Mouse (Mus musculus): ENCODE measurements at regions not wholly inside any gene's neighbourhood (a gene's known extent, or its start where the extent isn't known, plus 50 kb on each side); places are given as distances from the start of the nearest gene placed in this dataset.

DNA sequence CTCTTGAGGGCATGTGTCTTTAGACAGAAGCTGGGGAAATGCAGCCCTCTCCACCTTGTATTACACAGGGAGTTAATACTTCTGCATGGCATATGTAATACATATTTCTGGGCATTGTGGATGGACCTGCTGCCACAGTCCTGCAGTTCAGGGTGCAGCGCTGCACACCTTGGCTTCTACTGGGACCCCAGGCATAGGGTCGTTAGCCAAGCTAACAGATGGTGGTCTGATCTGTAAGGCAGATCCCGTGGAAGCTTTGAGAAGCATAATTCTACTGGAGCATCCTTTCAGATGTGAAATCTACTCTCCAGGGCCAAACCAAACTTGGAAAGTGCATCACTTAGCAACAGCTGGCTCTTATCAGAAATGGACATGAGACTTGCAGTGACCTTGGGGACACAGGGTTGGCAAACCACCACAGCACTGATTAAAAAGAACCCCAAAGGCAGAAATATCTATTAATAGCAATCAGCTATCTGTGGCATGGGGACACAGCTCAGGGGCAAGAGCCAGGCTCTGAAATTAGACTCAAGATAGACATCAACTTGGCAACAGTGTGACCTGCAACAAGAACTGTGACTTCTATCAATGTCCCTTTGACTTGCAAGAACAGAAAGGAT is 155.0 kb downstream of the Drd1 start:
- H3K27me3 ChIP-seq (ENCODE audit: control insufficient read depth, insufficient read depth, low read length): no peaks in the 10 kb centered on the region
- peak; percentile 34 to 71 for DNase-seq
- peak overlapping the region; percentile 40 for H3K27ac ChIP-seq
- no peaks in the 10 kb centered on the region; the same call in 1 of the 2 replicates for H3K36me3 ChIP-seq (ENCODE audit: control insufficient read depth, insufficient read depth, low read length)
- TF ChIP-seq EP300 (IDR thresholded peaks at IDR 0.05; ENCODE audit: insufficient read depth, low read depth, low read length): peak; percentile 61; the same call in 1 of the 2 replicates
- no peak for TF ChIP-seq CTCF (IDR thresholded peaks at IDR 0.05)
- intact Hi-C loops (cut with DNase I): no loop called here
- peaks cover 2% of the 10 kb centered on the region for H3K4me1 ChIP-seq (ENCODE audit: control insufficient read depth, insufficient read depth, low read length)
- no peaks in the 10 kb centered on the region for H3K79me2 ChIP-seq (replicated peaks; ENCODE audit: control insufficient read depth, insufficient read depth, low read length)
- no peak overlapping the region for H3K4me3 ChIP-seq
- WGBS: 47% methylated on average over 3 of the region's 3 CpGs
- no peak overlapping the region for H3K9ac ChIP-seq (ENCODE audit: low read depth, low read length)

DNA sequence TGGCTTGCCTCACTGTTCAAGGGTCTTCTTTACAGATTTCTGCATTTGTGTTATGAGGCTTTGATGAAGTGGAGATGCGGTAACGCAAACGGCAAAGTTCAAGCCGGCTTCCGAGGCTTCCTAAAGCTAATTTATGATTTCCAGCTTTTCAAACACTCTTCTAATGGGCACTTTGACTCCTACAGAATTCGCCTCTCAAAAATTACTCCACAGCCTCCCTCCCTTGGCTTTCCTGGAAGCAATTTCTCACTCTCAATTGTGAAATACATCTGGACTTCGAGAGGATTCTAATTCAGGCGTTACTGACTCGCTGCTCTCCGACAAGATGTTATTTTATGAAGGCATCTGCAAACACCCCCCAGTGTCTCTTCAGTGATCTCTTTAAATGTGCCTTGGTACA is 157.2 kb downstream of the Drd1 start:
- Histone ChIP-seq H3K36me3 (ENCODE audit: control insufficient read depth, insufficient read depth, low read length) (no peaks in the 10 kb centered on the region; the same call in 1 of the 2 replicates), H3K27me3 (ENCODE audit: control insufficient read depth, insufficient read depth, low read length) (no peaks in the 10 kb centered on the region), H3K9ac (ENCODE audit: low read depth, low read length) (no peak overlapping the region), H3K4me3 (no peak overlapping the region), H3K4me1 (ENCODE audit: control insufficient read depth, insufficient read depth, low read length) (peaks cover 2% of the 10 kb centered on the region), H3K79me2 (replicated peaks; ENCODE audit: control insufficient read depth, insufficient read depth, low read length) (no peaks in the 10 kb centered on the region), H3K27ac (peak overlapping the region; percentile 51; the same call in 1 of the 2 replicates)
- WGBS: 83% methylated on average over 10 of the region's 10 CpGs
- DNase-seq: no peak
- TF ChIP-seq CTCF (IDR thresholded peaks at IDR 0.05): no peak
- TF ChIP-seq POLR2A (IDR thresholded peaks at IDR 0.05; ENCODE audit: insufficient read depth, low read depth, low read length): no peak
- no peak for TF ChIP-seq EP300 (IDR thresholded peaks at IDR 0.05; ENCODE audit: insufficient read depth, low read depth, low read length)
- intact Hi-C loops (cut with DNase I): no loop called here

DNA sequence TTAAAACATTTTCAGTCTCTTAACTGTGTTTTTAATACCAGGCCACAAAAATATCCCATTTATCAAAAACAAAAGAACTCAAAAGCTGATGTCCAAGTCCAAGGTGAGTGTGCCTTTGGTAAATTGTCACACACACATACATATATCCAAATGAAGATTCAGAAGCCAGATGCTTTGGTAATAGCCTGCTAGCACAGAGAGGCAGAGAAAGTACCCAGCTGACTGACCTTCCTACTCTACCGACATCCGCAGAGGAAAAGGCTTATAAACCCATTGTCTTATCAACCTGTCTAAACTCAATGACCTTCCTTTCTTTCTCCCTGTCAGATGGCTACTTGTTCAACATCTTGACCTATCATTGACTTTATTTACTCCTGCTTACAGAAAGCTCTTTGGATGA is 158.3 kb downstream of the Drd1 start:
- Histone ChIP-seq H3K9ac (ENCODE audit: low read depth, low read length) (no peak overlapping the region), H3K79me2 (replicated peaks; ENCODE audit: control insufficient read depth, insufficient read depth, low read length) (no peaks in the 10 kb centered on the region), H3K4me3 (no peak overlapping the region), H3K36me3 (ENCODE audit: control insufficient read depth, insufficient read depth, low read length) (no peaks in the 10 kb centered on the region; the same call in 1 of the 2 replicates), H3K27me3 (ENCODE audit: control insufficient read depth, insufficient read depth, low read length) (no peaks in the 10 kb centered on the region), H3K27ac (no peak overlapping the region), H3K4me1 (ENCODE audit: control insufficient read depth, insufficient read depth, low read length) (peaks cover 2% of the 10 kb centered on the region)
- no peak for DNase-seq
- 87% methylated on average over 2 of the region's 2 CpGs for WGBS
- intact Hi-C loops (cut with DNase I): no loop called here
- TF ChIP-seq EP300 (IDR thresholded peaks at IDR 0.05; ENCODE audit: insufficient read depth, low read depth, low read length): no peak
- no peak for TF ChIP-seq CTCF (IDR thresholded peaks at IDR 0.05)
- TF ChIP-seq POLR2A (IDR thresholded peaks at IDR 0.05; ENCODE audit: insufficient read depth, low read depth, low read length): no peak

DNA sequence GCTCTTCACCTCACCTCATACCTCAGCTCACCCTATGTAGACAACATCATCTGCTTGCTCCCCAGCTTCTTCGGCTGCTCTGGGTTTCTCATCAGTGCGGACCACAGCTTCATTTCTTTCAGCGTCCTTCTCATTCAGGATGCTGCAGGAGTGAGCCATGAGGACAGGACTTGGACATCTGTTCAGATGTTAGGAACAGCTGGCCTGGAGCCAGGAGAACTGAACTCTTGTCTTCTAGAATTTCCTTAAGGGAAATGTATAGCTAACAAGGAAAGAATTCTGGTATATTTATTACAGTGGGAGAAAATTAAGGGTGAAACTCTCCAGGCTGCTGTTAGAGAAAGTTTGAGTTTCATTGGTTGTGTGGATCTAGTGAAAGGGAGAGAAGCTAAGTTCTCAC is 167.1 kb downstream of the Drd1 start:
- H3K4me3 ChIP-seq: no peak overlapping the region
- no peaks in the 10 kb centered on the region for H3K27me3 ChIP-seq (ENCODE audit: control insufficient read depth, insufficient read depth, low read length)
- H3K9ac ChIP-seq (ENCODE audit: low read depth, low read length): no peak overlapping the region
- H3K36me3 ChIP-seq (ENCODE audit: control insufficient read depth, insufficient read depth, low read length): no peaks in the 10 kb centered on the region
- intact Hi-C loops (cut with DNase I): no loop called here
- no peak for TF ChIP-seq EP300 (IDR thresholded peaks at IDR 0.05; ENCODE audit: insufficient read depth, low read depth, low read length)
- no peak for TF ChIP-seq CTCF (IDR thresholded peaks at IDR 0.05)
- TF ChIP-seq POLR2A (IDR thresholded peaks at IDR 0.05; ENCODE audit: insufficient read depth, low read depth, low read length): no peak
- no peak for DNase-seq
- H3K79me2 ChIP-seq (replicated peaks; ENCODE audit: control insufficient read depth, insufficient read depth, low read length): no peaks in the 10 kb centered on the region
- no peaks in the 10 kb centered on the region for H3K4me1 ChIP-seq (ENCODE audit: control insufficient read depth, insufficient read depth, low read length)
- no peak overlapping the region for H3K27ac ChIP-seq
- WGBS: 71% methylated on average over 3 of the region's 3 CpGs

DNA sequence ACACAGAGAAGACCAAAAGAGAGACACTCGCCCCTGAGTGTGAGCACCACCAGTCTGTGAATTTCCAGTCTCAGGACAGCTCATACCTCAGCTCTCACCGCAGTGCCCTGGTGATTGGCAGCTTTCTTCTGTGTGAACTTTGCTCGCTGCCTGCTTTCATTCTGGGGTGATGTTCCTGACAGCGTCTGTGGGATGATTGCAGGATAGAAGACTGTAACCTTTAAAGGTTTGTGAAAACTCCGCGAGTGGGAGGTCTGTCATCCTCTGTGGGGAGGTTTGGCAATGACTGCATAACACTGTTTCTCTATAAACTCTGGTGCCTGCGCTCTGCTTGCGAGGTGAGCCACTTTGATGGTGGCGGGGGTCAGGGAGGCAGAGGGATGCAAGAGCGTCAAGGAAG is 169.7 kb downstream of the Drd1 start:
- DNase-seq: no peak
- Histone ChIP-seq H3K36me3 (ENCODE audit: control insufficient read depth, insufficient read depth, low read length) (no peaks in the 10 kb centered on the region), H3K27me3 (ENCODE audit: control insufficient read depth, insufficient read depth, low read length) (no peaks in the 10 kb centered on the region), H3K27ac (no peak overlapping the region), H3K79me2 (replicated peaks; ENCODE audit: control insufficient read depth, insufficient read depth, low read length) (no peaks in the 10 kb centered on the region), H3K4me3 (no peak overlapping the region), H3K9ac (ENCODE audit: low read depth, low read length) (no peak overlapping the region), H3K4me1 (ENCODE audit: control insufficient read depth, insufficient read depth, low read length) (no peaks in the 10 kb centered on the region)
- intact Hi-C loops (cut with DNase I): no loop called here
- no peak for TF ChIP-seq CTCF (IDR thresholded peaks at IDR 0.05)
- TF ChIP-seq POLR2A (IDR thresholded peaks at IDR 0.05; ENCODE audit: insufficient read depth, low read depth, low read length): no peak
- no peak for TF ChIP-seq EP300 (IDR thresholded peaks at IDR 0.05; ENCODE audit: insufficient read depth, low read depth, low read length)
- 86% methylated on average over 10 of the region's 10 CpGs for WGBS

DNA sequence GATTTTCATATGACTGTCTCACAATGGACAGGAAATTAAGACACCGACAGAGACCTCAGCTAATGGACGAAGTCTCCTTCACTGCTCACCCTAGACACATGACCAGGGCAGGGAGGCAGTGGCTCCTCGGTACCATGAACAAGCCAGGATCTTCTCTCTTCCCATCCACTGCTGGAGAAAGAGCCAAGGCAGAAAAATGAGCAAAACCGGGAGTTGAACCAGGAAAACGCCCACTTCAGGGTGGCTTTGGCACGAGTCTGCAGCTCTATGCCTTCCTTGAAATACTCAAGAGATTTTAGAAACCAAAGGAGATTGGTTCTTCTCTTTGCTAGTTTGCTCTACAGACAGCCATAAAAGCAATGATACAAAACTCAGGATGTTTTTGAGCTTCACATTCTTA is 172.3 kb downstream of the Drd1 start:
- no peak for TF ChIP-seq CTCF (IDR thresholded peaks at IDR 0.05)
- no peak for TF ChIP-seq POLR2A (IDR thresholded peaks at IDR 0.05; ENCODE audit: insufficient read depth, low read depth, low read length)
- TF ChIP-seq EP300 (IDR thresholded peaks at IDR 0.05; ENCODE audit: insufficient read depth, low read depth, low read length): no peak
- Histone ChIP-seq H3K4me1 (ENCODE audit: control insufficient read depth, insufficient read depth, low read length) (no peaks in the 10 kb centered on the region), H3K27me3 (ENCODE audit: control insufficient read depth, insufficient read depth, low read length) (no peaks in the 10 kb centered on the region), H3K27ac (no peak overlapping the region), H3K4me3 (no peak overlapping the region), H3K36me3 (ENCODE audit: control insufficient read depth, insufficient read depth, low read length) (no peaks in the 10 kb centered on the region), H3K9ac (ENCODE audit: low read depth, low read length) (no peak overlapping the region), H3K79me2 (replicated peaks; ENCODE audit: control insufficient read depth, insufficient read depth, low read length) (no peaks in the 10 kb centered on the region)
- 67% methylated on average over 6 of the region's 6 CpGs for WGBS
- intact Hi-C loops (cut with DNase I): no loop called here
- DNase-seq: no peak

All from heart, adult 2 months (tissue).